Mouse (Mus musculus) cerebral cortex, adult 2 months (tissue): ENCODE results near the gene Tex13c2.

ENCODE experiments used
- WGBS: fragments of 180-500 bp; shearing (Covaris S2); methylation state at CpG from one replicate; pipeline ENCODE4 v1.1.7; 2018; 5-methylcytosine and 5-hydroxymethylcytosine counted together

The Tex13c2 gene

GRCm38 (mm10) chrX:42489446-42489845 lies at the start of gene Tex13c2:
Gene Tex13c2 (plus strand): TSS chrX:42489691.
- WGBS: 96% methylated on average over 16 of the region's 16 CpGs

GRCm38 (mm10) chrX:42450305-42450704 lies 39.2 kb upstream of the Tex13c2 start:
- WGBS: 84% methylated on average over 1 of the region's 1 CpGs

- 90% methylated on average over 1 of the region's 1 CpGs for WGBS
Measured at GRCm38 (mm10) chrX:42453001-42453400, 36.5 kb upstream of the Tex13c2 start.

DNA sequence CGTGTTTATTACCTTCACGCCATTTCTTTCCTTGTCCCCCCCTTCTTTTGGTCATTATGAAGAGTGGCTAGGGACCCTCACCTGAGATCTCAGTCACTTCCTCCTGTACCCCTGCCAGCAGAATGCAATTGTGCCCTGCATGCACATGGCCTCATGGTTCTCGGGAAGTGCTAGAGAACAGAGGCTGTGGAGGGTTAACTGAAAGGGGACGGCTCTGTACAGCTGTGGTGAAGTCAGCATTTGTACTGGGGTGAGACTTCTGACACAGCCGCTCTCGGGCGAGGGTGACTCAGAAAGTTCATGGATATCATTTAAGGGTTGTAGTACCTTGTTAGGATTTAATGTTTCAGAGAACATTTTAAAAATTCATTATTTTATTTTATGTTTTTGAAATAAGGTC lies 35.0 kb upstream of the Tex13c2 start:
- WGBS: 78% methylated on average over 7 of the region's 7 CpGs

GRCm38 (mm10) chrX:42490336-42490735 lies 845 bp downstream of the Tex13c2 start:
- 75% methylated on average over 8 of the region's 8 CpGs for WGBS

DNA sequence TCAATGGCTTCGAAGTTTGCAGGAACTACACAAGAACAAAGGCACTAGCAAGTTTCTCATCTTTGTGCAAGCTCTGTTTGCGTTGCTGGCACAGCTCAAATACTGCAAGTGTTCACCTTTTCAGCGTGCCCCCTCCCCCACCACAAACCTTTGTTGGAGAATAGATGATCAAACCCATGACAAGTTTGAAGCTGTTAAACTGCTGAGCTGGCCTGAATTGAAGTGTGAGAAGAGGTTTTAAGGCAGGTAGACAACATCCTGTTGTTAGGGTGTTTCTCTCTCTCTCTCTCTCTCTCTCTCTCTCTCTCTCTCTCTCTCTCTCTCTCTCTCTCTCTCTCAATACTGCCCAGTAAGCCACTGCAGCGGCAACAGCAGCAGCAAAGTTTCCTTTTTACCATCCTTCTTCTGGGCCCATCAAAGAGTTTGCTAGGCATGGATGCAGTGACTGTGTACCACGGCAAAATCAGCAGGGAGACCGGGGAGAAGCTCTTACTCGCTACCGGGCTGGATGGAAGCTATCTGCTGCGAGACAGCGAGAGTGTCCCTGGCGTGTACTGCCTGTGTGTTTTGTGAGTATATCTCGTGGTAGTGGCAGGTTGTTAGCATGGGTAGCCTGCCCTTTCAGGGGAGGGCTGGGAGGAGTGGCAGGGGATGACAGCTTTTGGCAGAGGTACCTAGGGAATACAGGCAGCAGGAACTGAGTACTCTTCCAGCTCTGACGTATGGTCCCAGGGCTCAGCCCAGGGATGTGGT lies 13.0 kb downstream of the Tex13c2 start, which contains the start of gene Sh2d1a:
TSS of gene Sh2d1a (plus strand) at position 163 of the 753 bp plus-strand sequence.
- WGBS: 81% methylated on average over 13 of the region's 13 CpGs

DNA sequence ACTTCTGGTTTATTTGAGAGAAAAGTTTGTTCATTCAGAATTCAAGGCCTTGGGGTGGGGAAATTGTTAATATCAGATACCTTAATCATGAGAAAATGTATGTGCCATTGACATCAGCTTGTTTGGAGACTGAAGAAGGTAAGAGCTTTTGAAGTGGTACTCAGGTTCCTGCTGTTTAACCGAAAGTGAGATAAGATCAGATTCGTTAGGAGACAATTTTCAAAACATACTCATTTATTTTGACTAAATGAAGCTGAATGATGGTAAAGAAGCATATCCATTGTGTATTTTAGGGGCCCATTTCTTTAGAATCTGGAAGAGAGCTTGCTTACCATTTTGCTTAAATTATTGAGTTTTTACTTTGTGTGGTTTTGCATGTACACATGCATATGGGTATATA lies 21.6 kb downstream of the Tex13c2 start:
- 83% methylated on average over 2 of the region's 2 CpGs for WGBS

DNA sequence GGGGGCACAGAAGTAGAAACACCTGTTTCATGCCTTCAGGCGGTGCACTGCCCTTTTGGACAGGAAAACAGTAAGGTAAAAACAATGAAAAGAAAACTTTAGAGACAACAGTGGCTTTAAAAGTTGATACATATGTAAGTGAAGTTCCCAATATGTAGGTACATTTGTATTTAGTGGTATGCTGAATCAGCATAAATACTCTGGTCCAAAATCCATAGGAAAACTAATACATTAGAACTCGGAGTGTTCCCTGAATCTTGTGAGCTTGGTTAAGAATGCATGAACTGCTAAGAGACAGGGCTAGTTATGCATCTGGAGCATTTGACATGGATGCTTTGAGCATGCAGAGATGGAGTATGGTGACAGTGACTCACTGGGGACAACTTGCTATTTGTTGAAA lies 33.4 kb downstream of the Tex13c2 start:
- 83% methylated on average over 2 of the region's 2 CpGs for WGBS

- whole genome bisulfite sequencing: 40% methylated on average over 4 of the region's 4 CpGs
Measured at GRCm38 (mm10) chrX:42530703-42531102, 41.2 kb downstream of the Tex13c2 start.

GRCm38 (mm10) chrX:42540030-42540755 lies 50.7 kb downstream of the Tex13c2 start:
- 9% methylated on average over 3 of the region's 3 CpGs for WGBS

GRCm38 (mm10) chrX:42540756-42541053 lies 51.2 kb downstream of the Tex13c2 start:
- 1% methylated on average over 5 of the region's 5 CpGs for WGBS
